ENCODE assay signal across 19 mouse cellular contexts in the genomic region with DNA sequence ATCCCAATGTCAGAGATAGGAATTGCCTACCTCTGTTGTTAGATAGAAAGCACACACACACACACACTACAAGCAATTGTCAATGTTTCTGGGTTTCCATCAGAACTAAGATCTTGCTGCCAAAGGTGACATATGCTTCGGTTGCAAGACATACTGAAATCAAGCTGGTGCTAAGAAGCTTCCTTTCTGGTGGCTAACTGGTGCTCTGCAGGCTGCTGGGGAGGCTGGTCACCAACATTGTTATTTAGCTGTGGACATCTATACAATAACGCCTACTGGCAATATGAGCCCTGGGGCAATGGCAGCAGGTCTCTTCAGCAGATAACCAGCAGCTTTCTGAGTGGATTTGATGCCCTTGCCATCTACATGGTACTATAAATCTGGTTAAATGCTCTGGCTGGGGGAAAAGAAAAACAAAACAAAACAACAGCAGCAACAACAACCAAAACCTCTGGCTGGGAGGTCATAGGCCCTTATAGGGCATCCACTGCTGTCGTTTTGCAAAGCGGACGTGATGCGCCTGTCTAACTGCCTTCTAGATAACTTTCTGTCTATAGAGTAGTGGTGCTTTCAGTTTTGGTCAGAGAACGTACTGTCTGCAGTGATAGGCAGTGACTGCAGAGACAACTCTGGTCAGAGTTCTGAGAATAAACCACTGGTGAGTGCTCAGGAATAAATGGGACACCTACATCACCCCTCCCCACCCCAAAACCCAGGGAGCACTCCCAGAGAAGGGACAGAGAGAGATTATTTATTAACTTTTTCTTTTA. TPM values are rescaled to one million over a fixed set of nuclear protein-coding genes. Genes with fewer than 3 reads are reported as not detected.
DNase-seq lines count a peak whose midpoint lies in the region; ATAC-seq and TF ChIP-seq lines count a peak whose summit lies in the region.
"Had no signal": no experiment of that assay in that cellular context is flagged by ENCODE, and none has a peak within 500 bp of the region (broad histone marks: within the 10 kb centered on the region; RNA-seq: fewer than 3 reads in every experiment).

No protein-coding gene starts in this region.

- H3K4me1 ChIP-seq in intestine, embryonic 14.5 days (replicated peaks; ENCODE audit: control insufficient read depth, insufficient read depth, low read length) = no peaks in the 10 kb centered on the region
- H3K4me1 ChIP-seq in intestine, embryonic 16.5 days (ENCODE audit: control insufficient read depth, insufficient read depth, low read length) = no peaks in the 10 kb centered on the region
- H3K4me1 ChIP-seq: midbrain, embryonic 10.5 days had no signal

- no peak overlapping the region for H3K4me2 ChIP-seq in intestine, embryonic 14.5 days (ENCODE audit: low read length)
- no peak overlapping the region for H3K4me2 ChIP-seq in intestine, embryonic 16.5 days (ENCODE audit: low read depth, low read length)
- H3K4me2 ChIP-seq: hindbrain, embryonic 14.5 days had no signal

- no peak overlapping the region for H3K4me3 ChIP-seq in intestine, embryonic 14.5 days (ENCODE audit: low read depth, low read length)
- no peak overlapping the region for H3K4me3 ChIP-seq in intestine, embryonic 16.5 days (ENCODE audit: low read length)
- H3K4me3 ChIP-seq in layer of hippocampus, adult 2 months = no peak overlapping the region
- H3K4me3 ChIP-seq: midbrain, embryonic 10.5 days; myocyte had no signal

- H3K36me3 ChIP-seq in intestine, embryonic 14.5 days (ENCODE audit: control insufficient read depth, insufficient read depth, low read length) = no peaks in the 10 kb centered on the region
- H3K36me3 ChIP-seq in intestine, embryonic 16.5 days (ENCODE audit: control insufficient read depth, insufficient read depth, low read length) = no peaks in the 10 kb centered on the region
- H3K36me3 ChIP-seq: midbrain, embryonic 10.5 days had no signal

- no peaks in the 10 kb centered on the region for H3K9me3 ChIP-seq in intestine, embryonic 14.5 days (ENCODE audit: control insufficient read depth, low read length)
- no peaks in the 10 kb centered on the region for H3K9me3 ChIP-seq in intestine, embryonic 16.5 days (ENCODE audit: control insufficient read depth, low read length)
- H3K9me3 ChIP-seq: midbrain, embryonic 10.5 days had no signal

- no peak for ATAC-seq in intestine, embryonic 14.5 days (replicated peaks; ENCODE audit: low FRiP score, low TSS enrichment, low read depth)
- no peak for ATAC-seq in intestine, embryonic 16.5 days
- ATAC-seq: forebrain, embryonic 16.5 days had no signal

- no peak overlapping the region for H3K27ac ChIP-seq in intestine, embryonic 14.5 days (ENCODE audit: low read depth)
- H3K27ac ChIP-seq in intestine, embryonic 16.5 days (ENCODE audit: low read length) = no peak overlapping the region
- H3K27ac ChIP-seq in layer of hippocampus, adult 2 months = no peak overlapping the region
- H3K27ac ChIP-seq: hindbrain, embryonic 14.5 days; midbrain, embryonic 10.5 days; stomach, postnatal 0 days had no signal

- TF ChIP-seq CTCF in layer of hippocampus, adult 2 months (conservative IDR thresholded peaks at IDR 0.05) = no peak

- H3K27me3 ChIP-seq in intestine, embryonic 14.5 days (replicated peaks; ENCODE audit: control insufficient read depth, insufficient read depth, low read length) = no peaks in the 10 kb centered on the region
- H3K27me3 ChIP-seq in intestine, embryonic 16.5 days (replicated peaks; ENCODE audit: control insufficient read depth, insufficient read depth, low read length) = no peaks in the 10 kb centered on the region

- peak; percentile 29 for DNase-seq in intestine, embryonic 14.5 days (ENCODE audit: low spot score)
- DNase-seq in T-cell, adult 2 months (ENCODE audit: low spot score) = peak; percentile 61
- peak; percentile 65 for DNase-seq in cerebellum, adult 9-11 months
- peak; percentile 59 to 72 for DNase-seq in natural killer cell, adult 2 months (ENCODE audit: low spot score in 2 of 2)
- DNase-seq in ovary, postnatal 10 days (ENCODE audit: low spot score) = no peak
- no peak for DNase-seq in layer of hippocampus, adult 2 months (ENCODE audit: low spot score in 2 of 2)
- DNase-seq: embryo, embryonic 11 days; gastrocnemius, postnatal 25 days; liver; right cerebral cortex, postnatal 25 days had no signal

- WGBS in intestine, embryonic 14.5 days = 88% methylated on average over 7 of the region's 7 CpGs
- 88% methylated on average over 7 of the region's 7 CpGs for WGBS in intestine, embryonic 16.5 days

- no peak overlapping the region for H3K9ac ChIP-seq in intestine, embryonic 14.5 days (ENCODE audit: low read length)
- H3K9ac ChIP-seq in intestine, embryonic 16.5 days (ENCODE audit: low read depth, low read length) = no peak overlapping the region
- H3K9ac ChIP-seq: hindbrain, embryonic 14.5 days had no signal

RNA-seq across cellular contexts. Expression of a gene that starts 2.4 kb away (rescaled TPM):
- polyA plus RNA-seq in intestine, embryonic 14.5 days (2014; fragmentation: Nextera tagmentation; extraction: Ambion mirVana) = 0.72 and 0.81 TPM in 2 replicates
- polyA plus RNA-seq in intestine, embryonic 16.5 days (2015; fragmentation: Nextera tagmentation; extraction: Ambion mirVana) = 2.2 and 2.8 TPM in 2 replicates
- 1 to 10 TPM in 1 of 2 experiments, under 1 TPM in 1; 0.88 to 2.0 TPM for total RNA-seq in layer of hippocampus, adult 2 months (2021)

RNA-seq across cellular contexts. Expression of a gene that starts 24.8 kb away (rescaled TPM):
- polyA plus RNA-seq in intestine, embryonic 14.5 days (2014; fragmentation: Nextera tagmentation; extraction: Ambion mirVana) = 0.13 and 0.38 TPM in 2 replicates
- polyA plus RNA-seq in intestine, embryonic 16.5 days (2015; fragmentation: Nextera tagmentation; extraction: Ambion mirVana) = 14.2 and 22.4 TPM in 2 replicates
- total RNA-seq in layer of hippocampus, adult 2 months (2021) = 1 to 10 TPM; 1.5 to 2.0 TPM
- polyA plus RNA-seq: kidney, embryonic 14.5 days; lung, embryonic 16.5 days; midbrain, embryonic 10.5 days had no signal

RNA-seq across cellular contexts. Expression of a gene that starts 47.8 kb away (rescaled TPM):
- 0.44 and 0.55 TPM in 2 replicates for polyA plus RNA-seq in intestine, embryonic 14.5 days (2014; fragmentation: Nextera tagmentation; extraction: Ambion mirVana)
- polyA plus RNA-seq in intestine, embryonic 16.5 days (2015; fragmentation: Nextera tagmentation; extraction: Ambion mirVana) = 0.45 and 0.69 TPM in 2 replicates
- under 1 TPM; 0.27 to 0.31 TPM for total RNA-seq in layer of hippocampus, adult 2 months (2021)
- polyA plus RNA-seq: C2C12 had no signal

RNA-seq across cellular contexts. Expression of a gene that starts 47.9 kb away (rescaled TPM):
- 19.9 and 21.4 TPM in 2 replicates for polyA plus RNA-seq in intestine, embryonic 14.5 days (2014; fragmentation: Nextera tagmentation; extraction: Ambion mirVana)
- polyA plus RNA-seq in intestine, embryonic 16.5 days (2015; fragmentation: Nextera tagmentation; extraction: Ambion mirVana) = 21.0 and 21.8 TPM in 2 replicates
- 10 to 100 TPM; 12.7 to 13.3 TPM for total RNA-seq in layer of hippocampus, adult 2 months (2021)

RNA-seq across cellular contexts. Expression of a gene that starts 48.0 kb away (rescaled TPM):
- 23.9 and 34.2 TPM in 2 replicates for polyA plus RNA-seq in intestine, embryonic 14.5 days (2014; fragmentation: Nextera tagmentation; extraction: Ambion mirVana)
- polyA plus RNA-seq in intestine, embryonic 16.5 days (2015; fragmentation: Nextera tagmentation; extraction: Ambion mirVana) = 19.1 and 21.1 TPM in 2 replicates
- 1 to 10 TPM; 9.8 to 10.0 TPM for total RNA-seq in layer of hippocampus, adult 2 months (2021)

Comparison
In these comparisons a context has a peak if more than half of its experiments do, and no peak if none do; other contexts are left out.
1. RNA of a gene that starts 24.8 kb away (polyA plus RNA-seq): 14.2 to 22.4 TPM in intestine, embryonic 16.5 days; 0.13 to 0.38 TPM in intestine, embryonic 14.5 days; every median in the first group is over 10 times any median in the second.
2. DNase-seq: peak in intestine, embryonic 14.5 days (single experiment), T-cell, adult 2 months (single experiment), cerebellum, adult 9-11 months (single experiment) and natural killer cell, adult 2 months (2 of 2); none in ovary, postnatal 10 days (single experiment) and layer of hippocampus, adult 2 months (0 of 2).